Mouse (Mus musculus) limb, embryonic 10.5 days (tissue): ENCODE data around the gene Sec31b. TPM values are rescaled to one million over a fixed set of nuclear protein-coding genes. Genes with fewer than 3 reads are reported as not detected.

Experiments used
- DNase-seq: peaks from one replicate; pipeline ENCODE4 v3.0.0-alpha.2; 2017; ENCODE audit warnings: low spot score
- H3K27ac ChIP-seq: fragments of 300-500 bp; sonication (generic); 2 replicates; pipeline ENCODE4 v1.5.1; 2016; ENCODE audit warnings: mild to moderate bottlenecking
- H3K27me3 ChIP-seq: fragments of 300-500 bp; sonication (generic); 2 replicates; pipeline ENCODE4 v1.6.1; 2016; ENCODE audit warnings: low read depth, mild to moderate bottlenecking; ENCODE audit not compliant: poor library complexity, severe bottlenecking
- H3K36me3 ChIP-seq: fragments of 300-500 bp; sonication (generic); 2 replicates; pipeline ENCODE4 v1.6.1; 2016; ENCODE audit warnings: mild to moderate bottlenecking, moderate library complexity
- H3K4me1 ChIP-seq: fragments of 300-500 bp; sonication (generic); 2 replicates; pipeline ENCODE4 v1.6.1; 2016
- H3K4me3 ChIP-seq: fragments of 300-500 bp; sonication (generic); 2 replicates; pipeline ENCODE4 v1.5.1; 2016; ENCODE audit warnings: mild to moderate bottlenecking, moderate library complexity
- H3K9me3 ChIP-seq: fragments of 300-500 bp; sonication (generic); replicated peaks from 2 replicates; pipeline ENCODE4 v1.6.1; 2016; ENCODE audit warnings: mild to moderate bottlenecking
- WGBS: fragments of 180-500 bp; shearing (Covaris S2); methylation state at CpG from one replicate; pipeline ENCODE4 v1.1.7; 2016; 5-methylcytosine and 5-hydroxymethylcytosine counted together
- polyA plus RNA-seq: library from polyadenylated mRNA; unstranded; fragments of >200 nt; fragmentation: Nextera tagmentation; extraction: Ambion mirVana; gene quantifications from 2 replicates; pipeline ENCODE4 v1.2.1, GENCODE M21; 2016

Sec31b gene
- polyA plus RNA-seq, 1 experiment from 2014 or later: 1.1 TPM

DNA sequence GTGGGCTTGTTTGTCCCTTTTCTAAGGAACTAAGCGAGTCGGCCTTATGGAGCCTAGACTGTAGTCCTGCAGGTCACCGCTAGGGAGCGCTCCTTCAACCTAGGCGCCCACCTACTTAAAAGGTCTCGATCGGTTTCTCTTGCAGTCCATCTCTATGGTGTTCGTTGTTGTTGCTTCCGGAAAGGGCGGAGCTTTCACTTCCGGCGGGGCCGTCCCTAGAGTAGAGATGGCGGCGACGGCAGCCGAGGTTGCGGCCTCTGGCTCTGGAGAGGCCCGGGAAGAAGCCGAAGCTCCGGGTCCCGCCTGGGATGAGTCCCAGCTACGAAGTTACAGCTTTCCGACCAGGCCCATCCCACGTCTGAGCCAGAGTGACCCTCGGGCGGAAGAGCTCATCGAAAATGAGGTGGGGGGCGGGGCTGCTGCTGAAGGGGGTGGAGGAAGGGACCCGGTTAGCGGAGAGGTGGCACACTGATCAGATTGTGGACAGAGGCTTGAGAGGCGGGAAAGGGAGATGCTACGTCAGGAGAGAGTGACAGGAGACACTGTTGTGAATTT, 17.1 kb upstream of the Sec31b start, which contains the start of gene Hif1an:
Gene Hif1an (plus strand): TSS at position 199 of the 555 bp plus-strand sequence.
- under 1% methylated on average over 33 of the region's 33 CpGs for WGBS

DNA sequence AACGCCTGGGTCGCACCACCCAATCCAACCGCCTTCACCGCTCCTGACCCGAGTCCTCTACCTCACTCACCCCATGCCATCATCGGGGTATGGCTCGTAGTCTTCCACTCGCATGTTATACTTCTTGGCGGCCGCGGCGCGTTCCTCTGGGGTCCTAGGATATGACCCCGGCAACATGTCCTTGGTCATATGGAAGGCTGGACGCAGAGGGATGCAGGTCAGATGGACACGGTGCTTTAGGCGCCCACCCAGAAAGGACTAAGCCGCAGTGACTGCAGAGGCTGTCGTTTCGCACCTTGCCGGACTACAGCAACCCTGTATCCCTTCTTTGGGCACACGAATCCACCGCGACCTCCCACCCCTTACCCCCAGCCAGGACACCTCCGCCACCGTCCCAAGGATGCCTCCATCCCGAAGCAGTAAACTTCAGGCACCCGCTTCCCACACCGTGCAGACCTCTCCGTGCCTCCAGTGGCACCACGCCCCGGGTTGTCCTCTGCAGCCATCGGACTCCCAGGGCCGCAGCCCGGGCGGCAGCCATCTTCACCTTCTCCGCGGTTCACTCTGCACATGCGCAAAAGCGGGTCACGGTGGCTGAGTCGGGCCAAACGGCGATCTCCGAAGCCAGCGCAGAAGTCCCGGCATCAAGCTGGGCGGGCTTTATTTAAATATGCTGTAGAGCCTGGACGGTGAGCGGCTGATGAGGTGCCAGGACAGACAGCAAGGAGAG, 9.4 kb upstream of the Sec31b start, which contains the start of gene Ndufb8:
Gene Ndufb8 (minus strand): TSS at position 580 of the 730 bp plus-strand sequence.
- Histone ChIP-seq H3K4me1 (peaks cover 15% of the 10 kb centered on the region), H3K4me3 (peak within 1 kb of the TSS; percentile 77), H3K27ac (peak within 1 kb of the TSS; percentile 94), H3K9me3 (no peaks in the 10 kb centered on the region), H3K36me3 (peaks cover 37% of the 10 kb centered on the region), H3K27me3 (peaks cover 7% of the 10 kb centered on the region; the same call in 1 of the 2 replicates)
- DNase-seq: peak; percentile 99
- under 1% methylated on average over 50 of the region's 50 CpGs for WGBS

More for the DNA sequence above, 17.1 kb upstream of the Sec31b start, which contains the start of gene Hif1an:
- peak; percentile 95 for DNase-seq
- Histone ChIP-seq H3K4me3 (peak within 1 kb of the TSS; percentile 72), H3K27me3 (peaks cover 7% of the 10 kb centered on the region; the same call in 1 of the 2 replicates), H3K4me1 (peaks cover 27% of the 10 kb centered on the region), H3K36me3 (peaks cover 35% of the 10 kb centered on the region), H3K9me3 (no peaks in the 10 kb centered on the region), H3K27ac (peak within 1 kb of the TSS; percentile 94)

- peak overlapping the region; percentile 94 for H3K27ac ChIP-seq
- DNase-seq: no peak
- H3K36me3 ChIP-seq: peaks cover 43% of the 10 kb centered on the region
- WGBS: 10% methylated on average over 8 of the region's 8 CpGs
- peaks cover 5% of the 10 kb centered on the region; the same call in 1 of the 2 replicates for H3K27me3 ChIP-seq
- H3K9me3 ChIP-seq: no peaks in the 10 kb centered on the region
- peak overlapping the region; percentile 77 for H3K4me3 ChIP-seq
- peaks cover 15% of the 10 kb centered on the region for H3K4me1 ChIP-seq
These were observed 8.8 kb upstream of the Sec31b start for GRCm38 (mm10) chr19:44554490-44554860.

DNA sequence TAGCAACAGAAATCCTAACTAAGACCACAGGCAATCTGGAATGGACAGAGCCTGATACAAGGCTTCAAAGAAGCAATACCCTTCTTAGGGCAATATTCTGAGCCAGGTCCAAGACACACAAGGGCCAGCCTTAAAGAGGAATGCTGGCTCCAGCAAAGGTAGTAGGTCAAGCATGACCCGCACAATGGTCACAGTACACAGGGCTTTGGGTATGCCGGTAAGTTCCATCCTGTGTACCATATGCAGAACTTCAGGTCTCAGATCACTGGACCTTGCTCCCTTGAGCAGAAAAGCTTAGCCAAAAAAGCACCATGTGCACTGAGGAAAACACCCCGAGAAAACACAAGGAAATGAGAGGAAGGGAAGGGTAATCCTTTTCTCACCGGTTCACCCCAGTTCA, 7.6 kb upstream of the Sec31b start:
- Histone ChIP-seq H3K4me3 (no peak overlapping the region), H3K27ac (no peak overlapping the region)
- WGBS: 96% methylated on average over 4 of the region's 4 CpGs

GRCm38 (mm10) chr19:44552731-44553130, 7.1 kb upstream of the Sec31b start, which contains the start of gene Gm20538:
Gene Gm20538 (minus strand): TSS chr19:44552831.
- no peak for DNase-seq
- Histone ChIP-seq H3K4me1 (peaks cover 15% of the 10 kb centered on the region), H3K36me3 (peaks cover 60% of the 10 kb centered on the region), H3K27me3 (no peaks in the 10 kb centered on the region), H3K9me3 (no peaks in the 10 kb centered on the region), H3K4me3 (0 out of 2 replicates have a peak within 1 kb of the TSS, but pooled peaks have one; percentile 77), H3K27ac (no peak within 1 kb of the TSS)
- 94% methylated on average over 4 of the region's 4 CpGs for WGBS

More for the DNA sequence above, 7.6 kb upstream of the Sec31b start:
- DNase-seq: no peak
- no peaks in the 10 kb centered on the region for H3K9me3 ChIP-seq
- peaks cover 15% of the 10 kb centered on the region for H3K4me1 ChIP-seq
- H3K36me3 ChIP-seq: peaks cover 55% of the 10 kb centered on the region
- H3K27me3 ChIP-seq: no peaks in the 10 kb centered on the region

DNA sequence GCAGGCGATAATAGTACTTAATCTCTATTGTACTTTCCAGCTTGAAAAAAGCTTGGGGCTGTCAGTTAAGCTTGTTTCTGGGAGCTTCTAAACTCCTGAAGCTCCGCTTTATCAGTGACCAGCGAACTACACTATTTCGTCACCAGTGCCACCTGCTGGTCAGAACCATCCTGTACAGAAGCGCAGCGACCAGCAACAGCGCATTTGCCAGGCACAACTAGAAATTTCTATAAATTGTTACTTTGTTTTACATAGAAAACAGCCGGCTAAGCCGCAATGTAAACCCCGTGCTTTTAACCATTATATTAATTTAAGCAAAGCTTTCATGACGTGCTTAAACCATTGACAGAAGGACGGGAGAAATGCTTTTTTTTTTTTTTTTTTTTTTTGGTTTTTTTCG, 889 bp downstream of the Sec31b start:
- peaks cover 7% of the 10 kb centered on the region for H3K4me1 ChIP-seq
- H3K27ac ChIP-seq: no peak overlapping the region
- 3% methylated on average over 13 of the region's 13 CpGs for WGBS
- DNase-seq: peak; percentile 78
- H3K27me3 ChIP-seq: 0 out of 2 replicates have a peak, but pooled peaks cover 7% of the 10 kb centered on the region
- peaks cover 2% of the 10 kb centered on the region; the same call in 1 of the 2 replicates for H3K9me3 ChIP-seq
- H3K4me3 ChIP-seq: peak overlapping the region; percentile 61
- peaks cover 21% of the 10 kb centered on the region for H3K36me3 ChIP-seq

GRCm38 (mm10) chr19:44544372-44544771, 1.3 kb downstream of the Sec31b start:
- H3K27me3 ChIP-seq: 0 out of 2 replicates have a peak, but pooled peaks cover 7% of the 10 kb centered on the region
- H3K4me1 ChIP-seq: peaks cover 7% of the 10 kb centered on the region
- H3K4me3 ChIP-seq: peak overlapping the region; percentile 61; the same call in 1 of the 2 replicates
- H3K9me3 ChIP-seq: peaks cover 2% of the 10 kb centered on the region; the same call in 1 of the 2 replicates
- 65% methylated on average over 10 of the region's 10 CpGs for WGBS
- peaks cover 17% of the 10 kb centered on the region for H3K36me3 ChIP-seq
- H3K27ac ChIP-seq: no peak overlapping the region
- no peak for DNase-seq

- 88% methylated on average over 8 of the region's 8 CpGs for WGBS
- peaks cover 7% of the 10 kb centered on the region for H3K4me1 ChIP-seq
- H3K4me3 ChIP-seq: no peak overlapping the region
- DNase-seq: no peak
- H3K36me3 ChIP-seq: peaks cover under 1% of the 10 kb centered on the region; the same call in 1 of the 2 replicates
- H3K27me3 ChIP-seq: 0 out of 2 replicates have a peak, but pooled peaks cover 7% of the 10 kb centered on the region
- H3K9me3 ChIP-seq: peaks cover 2% of the 10 kb centered on the region; the same call in 1 of the 2 replicates
- H3K27ac ChIP-seq: no peak overlapping the region
These were observed 2.9 kb downstream of the Sec31b start for GRCm38 (mm10) chr19:44542694-44543178.

GRCm38 (mm10) chr19:44537416-44537815, 8.2 kb downstream of the Sec31b start:
- H3K27ac ChIP-seq: no peak overlapping the region
- no peak overlapping the region for H3K4me3 ChIP-seq
- DNase-seq: no peak
- H3K36me3 ChIP-seq: no peaks in the 10 kb centered on the region
- peaks cover 5% of the 10 kb centered on the region; the same call in 1 of the 2 replicates for H3K27me3 ChIP-seq
- peaks cover 2% of the 10 kb centered on the region; the same call in 1 of the 2 replicates for H3K9me3 ChIP-seq
- peaks cover 6% of the 10 kb centered on the region; the same call in 1 of the 2 replicates for H3K4me1 ChIP-seq
- WGBS: 88% methylated on average over 8 of the region's 8 CpGs

GRCm38 (mm10) chr19:44535376-44535775, 10.3 kb downstream of the Sec31b start:
- WGBS: 39% methylated on average over 3 of the region's 3 CpGs
- Histone ChIP-seq H3K36me3 (no peaks in the 10 kb centered on the region), H3K9me3 (no peaks in the 10 kb centered on the region; the same call in 1 of the 2 replicates), H3K27ac (no peak overlapping the region), H3K4me3 (no peak overlapping the region), H3K27me3 (peaks cover 17% of the 10 kb centered on the region), H3K4me1 (peaks cover 6% of the 10 kb centered on the region; the same call in 1 of the 2 replicates)
- DNase-seq: no peak

- Histone ChIP-seq H3K4me3 (no peak overlapping the region), H3K9me3 (no peaks in the 10 kb centered on the region), H3K27ac (no peak overlapping the region), H3K36me3 (no peaks in the 10 kb centered on the region), H3K27me3 (peaks cover 17% of the 10 kb centered on the region), H3K4me1 (peaks cover 6% of the 10 kb centered on the region; the same call in 1 of the 2 replicates)
- DNase-seq: no peak
- WGBS: 86% methylated on average over 6 of the region's 6 CpGs
These were observed 15.6 kb downstream of the Sec31b start for GRCm38 (mm10) chr19:44530018-44530417.

DNA sequence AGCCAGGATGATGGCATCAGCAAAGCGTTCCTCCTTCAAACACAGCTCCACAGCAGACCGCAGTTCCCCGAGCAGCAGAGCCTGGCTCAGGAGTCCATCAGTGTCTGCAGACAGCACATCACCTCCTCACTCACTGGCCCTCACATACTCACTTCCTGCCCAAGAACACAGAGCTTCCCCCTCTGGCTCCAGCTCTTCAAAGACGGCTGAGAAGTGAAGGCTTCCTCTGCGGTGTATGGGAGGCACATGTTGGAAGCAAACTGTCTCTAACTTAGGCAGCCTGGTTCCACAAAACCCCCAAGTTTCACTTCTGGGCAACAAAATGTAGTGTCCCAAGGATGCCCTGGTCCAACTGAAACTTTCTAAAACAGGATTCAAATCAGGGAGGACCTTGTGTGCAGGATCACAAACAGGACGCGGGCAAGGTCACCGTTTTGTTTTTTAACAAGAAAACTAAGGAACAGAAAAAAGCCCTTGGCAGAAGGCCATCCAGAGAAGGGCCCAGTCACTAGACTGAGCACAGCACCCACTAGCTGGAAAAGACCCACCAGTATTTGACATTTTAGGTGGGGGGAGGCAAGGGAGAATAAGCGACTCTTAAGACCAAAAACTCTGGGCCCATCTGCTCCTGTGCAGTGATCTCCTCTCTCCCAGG, 20.0 kb downstream of the Sec31b start:
- WGBS: 86% methylated on average over 9 of the region's 9 CpGs

More for the DNA sequence above, 20.0 kb downstream of the Sec31b start:
- H3K9me3 ChIP-seq: no peaks in the 10 kb centered on the region
- no peak overlapping the region for H3K27ac ChIP-seq
- no peaks in the 10 kb centered on the region for H3K4me1 ChIP-seq
- H3K36me3 ChIP-seq: no peaks in the 10 kb centered on the region
- no peak for DNase-seq
- H3K27me3 ChIP-seq: 0 out of 2 replicates have a peak, but pooled peaks cover 4% of the 10 kb centered on the region
- no peak overlapping the region for H3K4me3 ChIP-seq
